Mouse (Mus musculus) gastrocnemius, postnatal 14 days (tissue): ENCODE measurements at regions not wholly inside any gene's neighbourhood (a gene's known extent, or its start where the extent isn't known, plus 50 kb on each side); places are given as distances from the start of the nearest gene placed in this dataset.

Experiments used
- DNase-seq: peaks from one replicate; pipeline ENCODE4 v3.0.0; 2021; ENCODE audit warnings: mixed read lengths
- intact Hi-C: fragments of 180-260 bp; cut with DNase I; formaldehyde crosslinking; loops from one replicate; pipeline ENCODE4 v1.15.1; 2025; ENCODE audit warnings: low total_unique reads

- intact Hi-C loops, result no loop called here
- DNase-seq, result peak; percentile 22
Observed at GRCm38 (mm10) chr13:4666375-4667140, 57.6 kb upstream of the Akr1e1 start.

- intact Hi-C loops, result loop anchor here (5.0 kb wide), 1 partner anchor 1809 kb away; no protein-coding TSS in a partner anchor
- DNase-seq, result no peak
Observed at GRCm38 (mm10) chr13:4663390-4663789, 54.4 kb upstream of the Akr1e1 start.

GRCm38 (mm10) chr13:4662336-4663101 is 53.5 kb upstream of the Akr1e1 start:
- no peak for DNase-seq
- intact Hi-C loops, result loop anchor here (5.0 kb wide), 1 partner anchor 1810 kb away; no protein-coding TSS in a partner anchor
